Mouse (Mus musculus) liver, embryonic 13.5 days (tissue): ENCODE data around the gene Palmd. TPM values are rescaled to one million over a fixed set of nuclear protein-coding genes. Genes with fewer than 3 reads are reported as not detected.

ENCODE experiments used
- ATAC-seq: fragments of 200-750 bp; cut with Nextera tagmentation; 2 replicates; pipeline ENCODE4 v1.8.0; 2017; ENCODE audit warnings: low read depth, mild to moderate bottlenecking, moderate number of reproducible peaks, moderate library complexity
- DNase-seq: peaks from one replicate; pipeline ENCODE4 v3.0.0; 2022
- H3K27ac ChIP-seq: fragments of 300-500 bp; sonication (generic); 2 replicates; pipeline ENCODE4 v1.5.1; 2015; ENCODE audit warnings: moderate library complexity, mild to moderate bottlenecking, inconsistent platforms
- H3K27me3 ChIP-seq: fragments of 300-500 bp; sonication (generic); 2 replicates; pipeline ENCODE4 v1.6.1; 2015; ENCODE audit warnings: mild to moderate bottlenecking, inconsistent platforms
- H3K36me3 ChIP-seq: fragments of 300-500 bp; sonication (generic); 2 replicates; pipeline ENCODE4 v1.6.1; 2015; ENCODE audit warnings: mild to moderate bottlenecking, inconsistent platforms
- H3K4me1 ChIP-seq: fragments of 300-500 bp; sonication (generic); replicated peaks from 2 replicates; pipeline ENCODE4 v1.6.1; 2015; ENCODE audit warnings: inconsistent platforms
- H3K4me2 ChIP-seq: fragments of 300-500 bp; sonication (generic); 2 replicates; pipeline ENCODE4 v1.6.1; 2015; ENCODE audit warnings: inconsistent platforms, mild to moderate bottlenecking, moderate library complexity
- H3K4me3 ChIP-seq: fragments of 300-500 bp; sonication (generic); replicated peaks from 2 replicates; pipeline ENCODE4 v1.5.1; 2015; ENCODE audit warnings: mild to moderate bottlenecking, inconsistent platforms
- H3K9ac ChIP-seq: fragments of 300-500 bp; sonication (generic); 2 replicates; pipeline ENCODE4 v1.6.1; 2015; ENCODE audit warnings: mild to moderate bottlenecking, inconsistent platforms
- H3K9me3 ChIP-seq: fragments of 300-500 bp; sonication (generic); replicated peaks from 2 replicates; pipeline ENCODE4 v1.6.1; 2016; ENCODE audit warnings: inconsistent platforms
- WGBS: fragments of 180-500 bp; shearing (Covaris S2); methylation state at CpG from one replicate; pipeline ENCODE4 v1.1.7; 2015; ENCODE audit not compliant: insufficient replicate concordance; 5-methylcytosine and 5-hydroxymethylcytosine counted together
- polyA plus RNA-seq: library from polyadenylated mRNA; unstranded; fragments of >200 nt; fragmentation: Nextera tagmentation; extraction: Ambion mirVana; gene quantifications from 2 replicates; pipeline ENCODE4 v1.2.1, GENCODE M21; 2015

The Palmd gene
- 3.2 and 5.6 TPM in 2 replicates for polyA plus RNA-seq

DNA sequence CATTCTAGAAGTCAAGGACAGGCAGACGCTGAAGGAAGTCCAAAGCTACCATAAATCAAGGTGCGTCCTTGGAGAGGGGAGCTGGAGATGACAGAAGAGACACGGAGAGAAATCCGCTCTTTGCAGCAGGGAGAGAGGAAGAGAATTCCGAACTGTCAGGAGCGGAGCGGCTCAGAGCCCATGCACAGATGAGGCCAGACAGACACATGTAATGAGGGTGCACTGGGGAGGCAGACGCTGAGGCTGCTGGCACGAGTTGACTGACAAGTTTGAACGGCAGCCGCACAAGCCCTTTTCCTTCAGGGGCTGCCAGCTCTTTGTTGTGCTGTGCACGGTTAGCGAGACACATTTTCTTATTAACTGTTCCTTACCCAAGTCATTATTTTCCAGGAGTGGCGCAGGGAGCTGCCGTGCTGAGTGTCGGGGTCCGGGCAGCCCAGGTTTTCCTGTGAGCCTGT lies at the start of gene Palmd:
Gene Palmd (minus strand): TSS at position 448 of the 458 bp plus-strand sequence.
- H3K36me3 ChIP-seq: no peaks in the 10 kb centered on the region
- WGBS: 24% methylated on average over 17 of the region's 17 CpGs
- H3K4me1 ChIP-seq: no peaks in the 10 kb centered on the region
- H3K27ac ChIP-seq: no peak within 1 kb of the TSS; the same call in 1 of the 2 replicates
- no peaks in the 10 kb centered on the region for H3K27me3 ChIP-seq
- H3K4me2 ChIP-seq: peak within 1 kb of the TSS; percentile 40
- peak within 1 kb of the TSS; percentile 41; the same call in 1 of the 2 replicates for H3K9ac ChIP-seq
- H3K9me3 ChIP-seq: no peaks in the 10 kb centered on the region
- DNase-seq (no peak), ATAC-seq (peak; percentile 48; the same call in 1 of the 2 replicates)
- peak within 1 kb of the TSS; percentile 41 for H3K4me3 ChIP-seq

DNA sequence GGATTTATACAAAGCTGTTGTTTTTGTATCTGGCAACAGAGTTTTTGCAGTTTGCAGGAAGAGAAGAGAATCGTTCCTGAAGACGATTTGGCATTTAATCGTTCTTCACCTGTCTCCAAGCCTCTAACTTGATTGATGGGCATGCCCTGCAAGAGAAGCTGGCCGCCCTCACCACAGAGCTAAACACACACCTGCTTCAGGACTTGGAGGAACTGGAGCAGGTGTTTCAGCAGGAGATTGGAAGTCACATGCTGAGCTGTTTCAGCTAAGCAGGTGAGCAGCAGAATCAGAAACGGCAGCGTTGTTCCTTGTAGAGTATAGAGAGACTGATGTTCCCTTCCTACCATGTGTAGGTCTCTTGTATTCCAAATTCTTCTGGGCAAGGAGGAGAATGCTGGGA lies 41.4 kb upstream of the Palmd start:
- H3K4me3 ChIP-seq: no peak overlapping the region
- WGBS: 68% methylated on average over 6 of the region's 6 CpGs
- no peaks in the 10 kb centered on the region for H3K27me3 ChIP-seq
- H3K36me3 ChIP-seq: no peaks in the 10 kb centered on the region
- no peaks in the 10 kb centered on the region for H3K4me1 ChIP-seq
- H3K4me2 ChIP-seq: no peak overlapping the region
- no peak overlapping the region for H3K27ac ChIP-seq
- no peak overlapping the region for H3K9ac ChIP-seq
- DNase-seq (no peak), ATAC-seq (no peak)
- H3K9me3 ChIP-seq: no peaks in the 10 kb centered on the region

DNA sequence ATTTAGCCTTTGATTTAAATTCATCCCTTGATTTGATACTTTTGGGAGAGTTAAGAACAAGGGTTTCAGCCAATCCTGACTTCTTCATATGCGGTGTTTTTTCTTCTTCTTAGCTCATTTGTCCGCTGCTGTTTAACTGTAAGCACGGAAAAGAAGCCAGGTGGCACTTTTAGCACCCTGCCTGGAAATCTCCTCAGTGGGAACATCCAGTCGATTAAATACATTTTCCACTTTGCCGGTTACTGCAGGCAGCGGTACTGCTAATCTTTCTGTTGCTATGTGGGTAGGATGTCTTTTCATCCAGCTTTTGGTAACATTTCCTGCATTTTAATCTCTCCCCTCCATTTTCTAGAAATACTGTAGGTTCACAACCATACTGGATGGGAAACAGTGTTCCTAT lies 38.6 kb upstream of the Palmd start:
- H3K9ac ChIP-seq: no peak overlapping the region
- no peak overlapping the region for H3K4me2 ChIP-seq
- H3K27me3 ChIP-seq: no peaks in the 10 kb centered on the region
- WGBS: 79% methylated on average over 6 of the region's 6 CpGs
- no peak overlapping the region for H3K4me3 ChIP-seq
- DNase-seq: no peak
- H3K9me3 ChIP-seq: no peaks in the 10 kb centered on the region
- no peak for ATAC-seq
- no peaks in the 10 kb centered on the region for H3K4me1 ChIP-seq
- no peak overlapping the region for H3K27ac ChIP-seq
- no peaks in the 10 kb centered on the region for H3K36me3 ChIP-seq

DNA sequence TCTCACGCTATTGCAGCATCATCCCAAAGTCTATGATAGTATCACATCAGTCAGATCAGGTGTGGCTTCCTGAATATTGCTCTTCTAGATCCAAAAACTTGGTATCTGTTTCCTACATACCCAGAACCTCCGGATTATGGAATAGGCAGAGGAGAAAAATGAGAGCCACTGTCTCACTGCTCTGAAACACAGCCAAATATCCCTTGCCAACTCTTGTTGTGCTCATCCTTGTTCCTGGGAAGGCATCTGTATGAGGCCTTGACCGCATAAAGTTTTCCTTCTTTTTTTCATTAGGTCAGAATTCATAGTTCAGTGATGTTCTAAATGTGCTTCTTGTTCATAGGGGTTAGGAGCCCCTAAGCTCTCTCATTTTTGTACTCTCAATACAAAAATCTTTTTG lies 37.8 kb upstream of the Palmd start:
- no peaks in the 10 kb centered on the region for H3K4me1 ChIP-seq
- no peaks in the 10 kb centered on the region for H3K36me3 ChIP-seq
- no peak overlapping the region for H3K27ac ChIP-seq
- no peaks in the 10 kb centered on the region for H3K27me3 ChIP-seq
- H3K9ac ChIP-seq: no peak overlapping the region
- ATAC-seq (no peak), DNase-seq (no peak)
- H3K4me2 ChIP-seq: no peak overlapping the region
- no peak overlapping the region for H3K4me3 ChIP-seq
- no peaks in the 10 kb centered on the region for H3K9me3 ChIP-seq
- 55% methylated on average over 3 of the region's 3 CpGs for WGBS

DNA sequence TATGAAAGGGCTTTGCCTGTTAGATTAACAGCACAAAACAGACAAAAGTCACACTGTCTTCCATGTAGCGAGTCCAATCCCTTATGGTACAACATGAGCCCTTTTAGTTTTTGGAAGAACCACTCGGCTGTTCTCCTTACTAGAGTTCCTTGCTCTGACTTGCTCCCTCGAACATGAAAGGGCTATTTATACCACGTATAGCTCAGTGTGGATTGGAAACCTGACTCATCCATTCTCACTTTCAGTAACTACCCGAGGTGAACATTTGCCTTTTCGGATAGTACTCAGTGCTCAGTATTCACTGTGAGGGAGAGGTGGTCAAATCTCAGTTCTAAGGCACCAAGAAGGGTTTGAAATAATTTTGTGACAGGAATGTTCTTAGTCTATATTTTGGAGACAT lies 34.6 kb upstream of the Palmd start:
- Histone ChIP-seq H3K27me3 (no peaks in the 10 kb centered on the region), H3K4me2 (no peak overlapping the region), H3K36me3 (no peaks in the 10 kb centered on the region), H3K9ac (no peak overlapping the region), H3K27ac (no peak overlapping the region), H3K9me3 (no peaks in the 10 kb centered on the region), H3K4me1 (no peaks in the 10 kb centered on the region), H3K4me3 (no peak overlapping the region)
- 58% methylated on average over 6 of the region's 6 CpGs for WGBS
- DNase-seq (no peak), ATAC-seq (no peak)

DNA sequence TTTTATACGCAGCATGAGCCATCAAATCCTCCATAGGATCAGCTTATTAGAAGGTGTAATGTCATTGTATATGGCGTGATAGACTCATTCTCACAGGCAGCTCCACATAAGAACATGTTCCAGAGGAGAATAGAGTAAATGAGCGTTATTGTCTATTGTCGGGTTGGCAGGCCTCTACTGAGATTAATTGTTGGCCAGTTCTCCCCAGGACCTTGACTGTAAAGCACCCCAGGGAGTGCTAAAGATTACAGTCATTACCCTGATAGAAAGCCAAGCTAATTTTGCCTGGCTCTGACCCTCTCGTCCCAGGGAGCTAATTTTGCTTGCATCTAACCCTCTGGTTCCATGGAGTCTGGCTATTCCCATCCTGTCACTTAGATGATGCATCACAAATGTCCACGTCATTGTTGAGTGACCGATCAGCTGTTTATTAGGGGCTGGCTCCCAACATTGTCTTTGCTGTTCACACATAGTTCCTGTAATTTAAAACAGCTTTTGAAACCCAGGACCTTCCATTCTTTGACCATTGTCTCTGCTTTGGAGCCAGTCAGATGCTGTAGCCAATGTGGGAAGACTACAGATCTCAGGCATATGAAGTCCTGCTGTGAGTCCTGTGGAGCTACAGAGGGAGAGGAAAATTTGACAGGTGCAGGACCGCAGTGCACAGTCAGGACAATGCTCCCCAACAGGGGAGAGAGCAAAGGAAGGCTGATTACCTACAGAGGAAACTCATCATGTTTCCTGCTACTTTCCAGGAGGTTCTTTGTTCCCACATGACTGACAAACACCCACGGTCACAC lies 33.1 kb upstream of the Palmd start:
- Histone ChIP-seq H3K27ac (no peak overlapping the region), H3K9ac (no peak overlapping the region), H3K9me3 (no peaks in the 10 kb centered on the region), H3K4me1 (no peaks in the 10 kb centered on the region), H3K27me3 (no peaks in the 10 kb centered on the region), H3K4me2 (no peak overlapping the region), H3K4me3 (no peak overlapping the region), H3K36me3 (no peaks in the 10 kb centered on the region)
- DNase-seq (no peak), ATAC-seq (no peak)
- 55% methylated on average over 9 of the region's 9 CpGs for WGBS

DNA sequence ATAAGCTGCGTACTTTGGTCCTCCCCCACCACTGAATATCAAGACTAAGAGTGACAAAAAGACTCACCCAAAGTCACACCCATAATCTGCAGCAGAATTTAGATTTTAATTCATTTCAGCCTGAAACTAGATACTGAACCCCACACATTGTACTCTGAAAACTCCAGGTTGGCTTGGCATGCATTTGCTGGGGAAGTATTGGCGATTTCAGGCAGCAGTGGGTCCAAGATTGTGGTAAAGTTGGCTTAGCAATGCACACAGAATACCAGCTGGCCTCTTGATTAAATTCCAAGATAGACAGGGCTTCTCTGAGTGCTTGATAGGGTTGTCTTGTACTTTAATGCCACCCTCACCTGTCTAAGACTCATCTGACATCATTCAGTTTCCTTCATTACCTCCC lies 24.2 kb upstream of the Palmd start:
- Histone ChIP-seq H3K27ac (no peak overlapping the region), H3K4me3 (no peak overlapping the region), H3K36me3 (no peaks in the 10 kb centered on the region), H3K27me3 (no peaks in the 10 kb centered on the region), H3K9me3 (no peaks in the 10 kb centered on the region), H3K4me1 (no peaks in the 10 kb centered on the region), H3K9ac (no peak overlapping the region), H3K4me2 (no peak overlapping the region)
- no peak for ATAC-seq
- WGBS: 47% methylated on average over 2 of the region's 2 CpGs
- DNase-seq: no peak

DNA sequence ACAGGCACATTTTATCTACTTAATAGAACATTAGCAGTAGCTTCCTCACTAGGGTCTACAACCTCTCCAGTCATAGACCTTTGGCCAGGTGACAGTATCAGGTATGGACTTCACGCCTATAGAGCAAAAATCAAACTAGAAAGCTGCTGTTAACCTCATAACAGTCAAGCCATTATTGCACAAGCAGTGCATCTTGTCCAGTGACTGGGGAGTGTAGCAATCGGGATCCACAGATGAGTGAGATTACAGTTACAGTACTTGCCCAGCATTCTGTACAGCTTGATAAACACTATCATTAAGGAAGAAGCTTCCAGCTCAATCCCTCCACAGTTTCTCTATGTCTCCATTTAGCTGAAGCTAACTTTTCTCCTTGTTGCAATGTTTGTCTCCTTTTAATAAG lies 22.4 kb upstream of the Palmd start:
- Histone ChIP-seq H3K27ac (no peak overlapping the region), H3K4me2 (no peak overlapping the region), H3K4me1 (no peaks in the 10 kb centered on the region), H3K36me3 (no peaks in the 10 kb centered on the region), H3K9me3 (no peaks in the 10 kb centered on the region), H3K4me3 (no peak overlapping the region), H3K27me3 (no peaks in the 10 kb centered on the region), H3K9ac (no peak overlapping the region)
- ATAC-seq (no peak), DNase-seq (no peak)
- WGBS: 59% methylated on average over 2 of the region's 2 CpGs

DNA sequence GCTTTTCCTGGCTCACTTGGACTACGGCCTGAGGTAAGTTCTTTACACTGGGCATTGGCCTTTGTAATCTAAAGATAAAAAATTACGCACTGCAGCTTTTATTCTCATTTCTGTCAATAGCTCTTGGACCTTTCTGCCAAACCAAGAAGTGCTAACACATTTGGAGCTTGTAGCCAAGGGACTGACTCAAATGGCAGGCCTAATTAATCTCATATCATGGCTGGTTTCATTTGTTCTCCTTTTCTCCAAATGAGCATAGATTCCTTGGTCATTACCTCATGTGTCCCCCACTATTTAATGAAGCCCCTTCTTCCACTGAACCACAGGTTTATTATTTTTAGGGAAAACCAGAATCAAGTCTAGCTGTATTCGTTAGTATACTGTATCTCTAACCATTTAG lies 19.4 kb upstream of the Palmd start:
- no peak for ATAC-seq
- no peak overlapping the region for H3K4me2 ChIP-seq
- no peaks in the 10 kb centered on the region for H3K36me3 ChIP-seq
- no peak overlapping the region for H3K27ac ChIP-seq
- 59% methylated on average over 3 of the region's 3 CpGs for WGBS
- H3K4me3 ChIP-seq: no peak overlapping the region
- no peaks in the 10 kb centered on the region for H3K9me3 ChIP-seq
- no peaks in the 10 kb centered on the region for H3K4me1 ChIP-seq
- H3K27me3 ChIP-seq: no peaks in the 10 kb centered on the region
- no peak overlapping the region for H3K9ac ChIP-seq
- no peak for DNase-seq

DNA sequence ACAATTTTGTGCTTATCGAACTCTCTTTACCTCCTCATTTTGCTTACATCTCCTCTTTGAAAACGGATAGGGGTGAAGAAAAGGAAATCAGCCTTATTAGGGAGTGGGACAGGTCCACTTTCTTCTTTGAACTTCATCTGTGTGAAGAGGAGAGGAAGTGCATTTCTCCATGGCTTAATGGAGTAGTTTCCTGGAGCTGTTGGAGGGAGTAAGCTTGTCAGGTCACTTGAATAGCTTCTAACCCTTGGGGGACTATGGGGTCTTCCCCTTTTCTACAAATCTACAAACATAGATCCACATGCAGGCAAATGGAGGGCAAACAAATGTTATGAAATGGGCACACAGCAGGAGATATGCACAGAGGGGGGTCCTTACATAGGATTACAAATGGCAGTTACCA lies 17.7 kb upstream of the Palmd start:
- no peaks in the 10 kb centered on the region for H3K36me3 ChIP-seq
- H3K9me3 ChIP-seq: no peaks in the 10 kb centered on the region
- DNase-seq (no peak), ATAC-seq (no peak)
- H3K9ac ChIP-seq: no peak overlapping the region
- no peaks in the 10 kb centered on the region for H3K4me1 ChIP-seq
- H3K4me3 ChIP-seq: no peak overlapping the region
- H3K27ac ChIP-seq: no peak overlapping the region
- no peak overlapping the region for H3K4me2 ChIP-seq
- no peaks in the 10 kb centered on the region for H3K27me3 ChIP-seq
- 24% methylated on average over 2 of the region's 2 CpGs for WGBS

DNA sequence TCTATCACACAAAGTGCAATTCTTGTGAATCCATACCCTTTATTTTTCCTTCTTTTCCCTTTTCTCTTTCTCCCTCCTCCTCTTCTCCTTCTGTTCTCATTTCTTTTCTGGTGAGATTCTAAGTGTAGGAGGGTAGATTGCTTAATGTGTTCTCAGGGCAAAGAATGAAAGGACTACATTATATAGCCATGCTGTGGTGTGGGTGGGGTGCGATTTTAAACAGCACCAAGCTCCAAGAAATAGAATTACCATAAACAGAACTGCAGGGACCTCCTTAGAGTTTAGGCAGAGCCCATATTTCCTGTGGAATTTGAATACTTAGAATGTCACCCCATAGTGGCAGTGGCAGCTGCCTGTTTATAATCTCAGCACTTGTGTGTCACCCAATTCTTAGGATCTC lies 17.0 kb upstream of the Palmd start:
- 49% methylated on average over 1 of the region's 1 CpGs for WGBS
- H3K4me2 ChIP-seq: no peak overlapping the region

DNA sequence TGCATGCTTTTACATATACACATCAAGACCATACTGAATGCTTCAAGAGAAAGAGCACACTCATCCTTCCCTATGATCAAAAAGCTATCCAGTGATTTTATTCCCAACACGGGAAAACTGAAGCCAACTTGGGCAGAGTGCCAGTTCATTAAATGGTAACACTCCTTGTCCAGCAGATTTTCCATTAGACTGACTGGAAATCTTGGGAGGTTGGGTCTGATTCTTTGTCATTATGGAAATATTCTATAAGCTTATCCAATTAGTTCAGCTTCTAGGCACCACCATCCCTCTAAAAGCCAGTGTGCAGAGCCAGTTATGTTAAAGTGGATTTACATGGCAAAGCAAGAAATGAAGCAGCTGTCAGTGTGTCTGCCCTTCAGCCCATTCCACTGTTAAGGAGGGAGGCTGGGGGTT lies 16.3 kb upstream of the Palmd start:
- Histone ChIP-seq H3K27me3 (no peaks in the 10 kb centered on the region), H3K27ac (no peak overlapping the region), H3K4me2 (no peak overlapping the region), H3K36me3 (no peaks in the 10 kb centered on the region), H3K4me3 (no peak overlapping the region), H3K4me1 (no peaks in the 10 kb centered on the region), H3K9ac (no peak overlapping the region), H3K9me3 (no peaks in the 10 kb centered on the region)
- 43% methylated on average over 1 of the region's 1 CpGs for WGBS
- ATAC-seq (no peak), DNase-seq (no peak)

More for the DNA sequence above, 17.0 kb upstream of the Palmd start:
- no peak for ATAC-seq
- DNase-seq: no peak
- Histone ChIP-seq H3K9me3 (no peaks in the 10 kb centered on the region), H3K27ac (no peak overlapping the region), H3K4me3 (no peak overlapping the region), H3K27me3 (no peaks in the 10 kb centered on the region), H3K36me3 (no peaks in the 10 kb centered on the region), H3K9ac (no peak overlapping the region), H3K4me1 (no peaks in the 10 kb centered on the region)
